Mouse (Mus musculus): Measurements from ENCODE around the gene Olfr739.

DNA sequence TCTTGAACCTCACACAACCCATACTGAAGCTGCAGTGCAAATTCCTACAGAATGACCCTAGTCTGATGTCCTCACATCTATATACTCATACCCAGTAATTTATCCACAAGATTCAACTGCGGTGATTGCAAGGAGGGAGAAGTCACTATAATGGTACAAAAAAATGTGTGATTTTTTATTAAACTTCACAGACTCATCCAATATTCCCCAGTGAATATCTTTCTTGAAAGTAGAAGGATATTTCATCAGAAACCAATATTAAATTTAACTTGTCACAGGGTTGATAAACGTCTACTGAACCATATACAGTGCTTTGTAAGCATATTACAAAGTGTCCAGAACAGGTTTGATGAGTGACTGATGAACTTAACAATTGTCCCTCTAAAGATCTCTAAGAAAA, 54.0 kb downstream of the Olfr739 start, which contains the start of gene Olfr741:
- TF ChIP-seq CTCF (IDR thresholded peaks at IDR 0.05; ENCODE audit: control insufficient read depth, insufficient read depth, insufficient read length) (no peak), MAX (IDR thresholded peaks at IDR 0.05) (no peak)
